Mouse (Mus musculus) midbrain, embryonic 15.5 days (tissue): ENCODE data around the gene Olfr1282. TPM values are rescaled to one million over a fixed set of nuclear protein-coding genes. Genes with fewer than 3 reads are reported as not detected.
"Not testable (repeated sequence)": the region's sequence is repeated elsewhere in the genome, so short reads cannot be mapped to it uniquely, and the experiment has no call there.

Experiments
- ATAC-seq: fragments of 200-750 bp; cut with Nextera tagmentation; replicated peaks from 2 replicates; pipeline ENCODE4 v1.8.0; 2017; ENCODE audit warnings: moderate TSS enrichment
- H3K27ac ChIP-seq: fragments of 300-500 bp; sonication (generic); 2 replicates; pipeline ENCODE4 v1.5.1; 2015; ENCODE audit warnings: mild to moderate bottlenecking, inconsistent platforms
- H3K27me3 ChIP-seq: fragments of 300-500 bp; sonication (generic); replicated peaks from 2 replicates; pipeline ENCODE4 v1.6.1; 2015; ENCODE audit warnings: inconsistent platforms
- H3K36me3 ChIP-seq: fragments of 300-500 bp; sonication (generic); replicated peaks from 2 replicates; pipeline ENCODE4 v1.6.1; 2015; ENCODE audit warnings: inconsistent platforms
- H3K4me1 ChIP-seq: fragments of 300-500 bp; sonication (generic); 2 replicates; pipeline ENCODE4 v1.6.1; 2015; ENCODE audit warnings: inconsistent platforms
- H3K4me2 ChIP-seq: fragments of 300-500 bp; sonication (generic); 2 replicates; pipeline ENCODE4 v1.6.1; 2015; ENCODE audit warnings: inconsistent platforms, mild to moderate bottlenecking, moderate library complexity
- H3K4me3 ChIP-seq: fragments of 300-500 bp; sonication (generic); 2 replicates; pipeline ENCODE4 v1.5.1; 2015; ENCODE audit warnings: mild to moderate bottlenecking, inconsistent platforms
- H3K9ac ChIP-seq: fragments of 300-500 bp; sonication (generic); 2 replicates; pipeline ENCODE4 v1.6.1; 2015; ENCODE audit warnings: mild to moderate bottlenecking, inconsistent platforms
- H3K9me3 ChIP-seq: fragments of 300-500 bp; sonication (generic); 2 replicates; pipeline ENCODE4 v1.6.1; 2016; ENCODE audit warnings: inconsistent platforms
- WGBS: fragments of 180-500 bp; shearing (Covaris S2); methylation state at CpG from one replicate; pipeline ENCODE4 v1.1.7; 2015; ENCODE audit warnings: mixed read lengths; 5-methylcytosine and 5-hydroxymethylcytosine counted together
- polyA plus RNA-seq: library from polyadenylated mRNA; unstranded; fragments of >200 nt; fragmentation: Nextera tagmentation; extraction: Ambion mirVana; gene quantifications from 2 replicates; pipeline ENCODE4 v1.2.1, GENCODE M21; 2015

Gene Olfr1282
- not detected in 2 replicates for polyA plus RNA-seq

- Histone ChIP-seq H3K4me3 (no peak within 1 kb of the TSS), H3K36me3 (no peaks in the 10 kb centered on the region), H3K4me1 (no peaks in the 10 kb centered on the region), H3K9me3 (no peaks in the 10 kb centered on the region), H3K27ac (no peak within 1 kb of the TSS), H3K9ac (no peak within 1 kb of the TSS), H3K27me3 (no peaks in the 10 kb centered on the region), H3K4me2 (no peak within 1 kb of the TSS)
- no peak for ATAC-seq
- 85% methylated on average over 2 of the region's 2 CpGs for WGBS
Measured at GRCm38 (mm10) chr2:111335976-111336375, at the start of gene Olfr1282. TSS of gene Olfr1282 (minus strand) at chr2:111336076.

- Histone ChIP-seq H3K4me1 (no peaks in the 10 kb centered on the region), H3K9me3 (no peaks in the 10 kb centered on the region)
- WGBS, result 84% methylated on average over 1 of the region's 1 CpGs
Measured at GRCm38 (mm10) chr2:111375222-111375621, 39.3 kb upstream of the Olfr1282 start, which contains the start of gene Olfr1284. TSS of gene Olfr1284 (plus strand) at chr2:111375522.

GRCm38 (mm10) chr2:111366490-111366889, 30.6 kb upstream of the Olfr1282 start, which contains the start of gene Olfr1283:
TSS of gene Olfr1283 (plus strand) at chr2:111366790.
- no peaks in the 10 kb centered on the region for H3K36me3 ChIP-seq
- no peaks in the 10 kb centered on the region for H3K4me1 ChIP-seq
- no peaks in the 10 kb centered on the region for H3K27me3 ChIP-seq
- H3K9ac ChIP-seq, result no peak within 1 kb of the TSS
- no peak within 1 kb of the TSS for H3K27ac ChIP-seq
- no peak for ATAC-seq
- H3K4me3 ChIP-seq, result no peak within 1 kb of the TSS
- 81% methylated on average over 2 of the region's 2 CpGs for WGBS
- no peak within 1 kb of the TSS for H3K4me2 ChIP-seq
- no peaks in the 10 kb centered on the region for H3K9me3 ChIP-seq

More at GRCm38 (mm10) chr2:111375222-111375621, 39.3 kb upstream of the Olfr1282 start, which contains the start of gene Olfr1284:
- H3K9ac ChIP-seq, result no peak within 1 kb of the TSS
- ATAC-seq, result no peak
- H3K27me3 ChIP-seq, result no peaks in the 10 kb centered on the region
- H3K27ac ChIP-seq, result no peak within 1 kb of the TSS
- no peaks in the 10 kb centered on the region for H3K36me3 ChIP-seq
- H3K4me2 ChIP-seq, result no peak within 1 kb of the TSS
- H3K4me3 ChIP-seq, result no peak within 1 kb of the TSS

GRCm38 (mm10) chr2:111333721-111334120, 2.2 kb downstream of the Olfr1282 start:
- not testable (repeated sequence) for H3K27me3 ChIP-seq, H3K36me3 ChIP-seq, H3K27ac ChIP-seq, H3K9me3 ChIP-seq, H3K4me2 ChIP-seq, H3K9ac ChIP-seq, H3K4me1 ChIP-seq, H3K4me3 ChIP-seq, ATAC-seq
- WGBS, result 92% methylated on average over 5 of the region's 5 CpGs

GRCm38 (mm10) chr2:111326220-111326619, 9.7 kb downstream of the Olfr1282 start, which contains the start of gene Olfr1281:
TSS of gene Olfr1281 (plus strand) at chr2:111326520.
- H3K27ac ChIP-seq, result no peak within 1 kb of the TSS
- H3K4me1 ChIP-seq, result no peaks in the 10 kb centered on the region
- H3K4me3 ChIP-seq, result no peak within 1 kb of the TSS
- no peak for ATAC-seq
- no peaks in the 10 kb centered on the region for H3K9me3 ChIP-seq
- 75% methylated on average over 2 of the region's 2 CpGs for WGBS
- no peak within 1 kb of the TSS for H3K4me2 ChIP-seq
- no peak within 1 kb of the TSS for H3K9ac ChIP-seq
- H3K36me3 ChIP-seq, result no peaks in the 10 kb centered on the region
- H3K27me3 ChIP-seq, result no peaks in the 10 kb centered on the region

GRCm38 (mm10) chr2:111313717-111314116, 22.2 kb downstream of the Olfr1282 start, which contains the start of gene Olfr1280:
TSS of gene Olfr1280 (plus strand) at chr2:111314017.
- no peaks in the 10 kb centered on the region for H3K27me3 ChIP-seq
- no peaks in the 10 kb centered on the region for H3K9me3 ChIP-seq
- no peaks in the 10 kb centered on the region for H3K4me1 ChIP-seq
- H3K27ac ChIP-seq, result no peak within 1 kb of the TSS
- ATAC-seq, result no peak
- H3K4me2 ChIP-seq, result no peak within 1 kb of the TSS
- H3K9ac ChIP-seq, result no peak within 1 kb of the TSS
- H3K4me3 ChIP-seq, result no peak within 1 kb of the TSS
- no peaks in the 10 kb centered on the region for H3K36me3 ChIP-seq

- Histone ChIP-seq H3K36me3 (no peaks in the 10 kb centered on the region), H3K27ac (no peak within 1 kb of the TSS), H3K4me2 (no peak within 1 kb of the TSS), H3K4me1 (no peaks in the 10 kb centered on the region), H3K4me3 (no peak within 1 kb of the TSS), H3K27me3 (no peaks in the 10 kb centered on the region), H3K9ac (no peak within 1 kb of the TSS), H3K9me3 (no peaks in the 10 kb centered on the region)
- no peak for ATAC-seq
Measured at GRCm38 (mm10) chr2:111300374-111300773, 35.5 kb downstream of the Olfr1282 start, which contains the start of gene Olfr1279. TSS of gene Olfr1279 (plus strand) at chr2:111300635.

GRCm38 (mm10) chr2:111298541-111298940, 37.3 kb downstream of the Olfr1282 start:
- H3K9ac ChIP-seq, result no peak overlapping the region
- no peak overlapping the region for H3K27ac ChIP-seq
- ATAC-seq, result no peak
- H3K4me3 ChIP-seq, result no peak overlapping the region
- no peaks in the 10 kb centered on the region for H3K27me3 ChIP-seq
- H3K36me3 ChIP-seq, result no peaks in the 10 kb centered on the region
- H3K4me1 ChIP-seq, result no peaks in the 10 kb centered on the region
- H3K9me3 ChIP-seq, result no peaks in the 10 kb centered on the region
- no peak overlapping the region for H3K4me2 ChIP-seq

- H3K27ac ChIP-seq, result no peak within 1 kb of the TSS
- ATAC-seq, result no peak
- H3K36me3 ChIP-seq, result no peaks in the 10 kb centered on the region
- H3K27me3 ChIP-seq, result no peaks in the 10 kb centered on the region
- no peak within 1 kb of the TSS for H3K4me2 ChIP-seq
- no peak within 1 kb of the TSS for H3K4me3 ChIP-seq
- no peak within 1 kb of the TSS for H3K9ac ChIP-seq
- H3K4me1 ChIP-seq, result no peaks in the 10 kb centered on the region
- no peaks in the 10 kb centered on the region for H3K9me3 ChIP-seq
Measured at GRCm38 (mm10) chr2:111289836-111290235, 46.0 kb downstream of the Olfr1282 start, which contains the start of gene Olfr1278. TSS of gene Olfr1278 (plus strand) at chr2:111290136.

Other genes starting within 250 kb of the Olfr1282 start
- gene Gm13941, start 230.1 kb downstream of the Olfr1282 start, polyA plus RNA-seq, result not detected in 2 replicates
- not detected in 2 replicates for gene Gm15130, start 183.1 kb downstream of the Olfr1282 start, polyA plus RNA-seq
- gene 4930430A15Rik, start 106.5 kb downstream of the Olfr1282 start, polyA plus RNA-seq, result not detected in 2 replicates
- not detected in 2 replicates for gene Olfr1275, start 100.8 kb downstream of the Olfr1282 start, polyA plus RNA-seq
- not detected in 2 replicates for gene Olfr1276, start 81.6 kb downstream of the Olfr1282 start, polyA plus RNA-seq
- not detected in 2 replicates for gene Olfr1277, start 62.0 kb downstream of the Olfr1282 start, polyA plus RNA-seq
- not detected in 2 replicates for gene Olfr1278, start 45.9 kb downstream of the Olfr1282 start, polyA plus RNA-seq
- gene Olfr1279, start 35.4 kb downstream of the Olfr1282 start, polyA plus RNA-seq, result not detected in 2 replicates
- not detected in 2 replicates for gene Olfr1280, start 22.1 kb downstream of the Olfr1282 start, polyA plus RNA-seq
- gene Olfr1281, start 9.6 kb downstream of the Olfr1282 start, polyA plus RNA-seq, result not detected in 2 replicates
- not detected in 2 replicates for gene Olfr1283, start 30.7 kb upstream of the Olfr1282 start, polyA plus RNA-seq
- gene Olfr1284, start 39.4 kb upstream of the Olfr1282 start, polyA plus RNA-seq, result not detected in 2 replicates
- not detected in 2 replicates for gene Olfr1286, start 87.0 kb upstream of the Olfr1282 start, polyA plus RNA-seq
- not detected in 2 replicates for gene Olfr1287, start 113.1 kb upstream of the Olfr1282 start, polyA plus RNA-seq
- gene Olfr1288, start 138.0 kb upstream of the Olfr1282 start, polyA plus RNA-seq, result not detected in 2 replicates
- gene Olfr1289, start 144.7 kb upstream of the Olfr1282 start, polyA plus RNA-seq, result not detected in 2 replicates
- not detected in 2 replicates for gene Olfr1290, start 157.8 kb upstream of the Olfr1282 start, polyA plus RNA-seq
- not detected in 2 replicates for gene Olfr1291-ps1, start 161.1 kb upstream of the Olfr1282 start, polyA plus RNA-seq
- not detected in 2 replicates for gene Olfr1293-ps, start 189.1 kb upstream of the Olfr1282 start, polyA plus RNA-seq
- gene Olfr1294, start 204.2 kb upstream of the Olfr1282 start, polyA plus RNA-seq, result not detected in 2 replicates
- not detected in 2 replicates for gene Olfr1295, start 233.6 kb upstream of the Olfr1282 start, polyA plus RNA-seq